Mouse (Mus musculus): ENCODE results near the gene 2310061I04Rik.

DNA sequence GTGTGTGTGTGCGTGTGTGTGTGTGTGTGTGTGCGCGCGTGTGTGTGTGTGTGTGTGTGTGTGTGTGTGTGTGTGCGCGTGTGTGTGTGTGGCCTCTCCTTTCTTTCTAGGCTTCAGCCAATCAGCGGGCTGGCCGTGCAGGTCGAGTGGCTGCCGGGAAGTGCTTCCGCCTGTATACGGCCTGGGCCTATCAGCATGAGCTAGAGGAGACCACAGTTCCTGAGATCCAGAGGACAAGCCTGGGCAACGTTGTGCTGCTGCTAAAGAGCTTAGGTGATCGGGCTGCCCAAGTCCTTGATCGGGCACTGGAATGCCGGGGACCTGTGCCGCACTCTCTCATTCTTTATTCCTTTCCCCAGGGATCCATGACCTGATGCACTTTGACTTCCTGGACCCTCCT is 9.5 kb downstream of the 2310061I04Rik start:
- TF ChIP-seq CTCF (IDR thresholded peaks at IDR 0.05; ENCODE audit: low read depth): no peak
- no peak for TF ChIP-seq EP300 (optimal IDR thresholded peaks at IDR 0.05)
